Mouse (Mus musculus) erythroblast, embryonic 14.5 days (primary cell): ENCODE measurements around the gene Mtif3. TPM values are rescaled to one million over a fixed set of nuclear protein-coding genes. Genes with fewer than 3 reads are reported as not detected.

Experiments used
- H3K27me3 ChIP-seq: 2 replicates; pipeline ENCODE4 v1.6.1; 2012; ENCODE audit warnings: inconsistent platforms; ENCODE audit not compliant: control insufficient read depth
- H3K36me3 ChIP-seq: 2 replicates; pipeline ENCODE4 v1.6.1; 2012; ENCODE audit warnings: mild to moderate bottlenecking, inconsistent platforms; ENCODE audit not compliant: control insufficient read depth
- H3K4me1 ChIP-seq: 2 replicates; pipeline ENCODE4 v1.6.1; 2012; ENCODE audit warnings: inconsistent platforms; ENCODE audit not compliant: control insufficient read depth
- H3K4me3 ChIP-seq: replicated peaks from 2 replicates; pipeline ENCODE3; 2012; ENCODE audit warnings: moderate library complexity, mild to moderate bottlenecking, inconsistent platforms
- H3K9me3 ChIP-seq: 2 replicates; pipeline ENCODE4 v1.6.1; 2012; ENCODE audit warnings: low read length, inconsistent platforms, mixed read lengths; ENCODE audit not compliant: control insufficient read depth
- GATA1 ChIP-seq: IDR thresholded peaks from 2 replicates; pipeline ENCODE4 v1.6.1; 2012; ENCODE audit warnings: low read length, inconsistent platforms, mixed read lengths
- TAL1 ChIP-seq: IDR thresholded peaks from 3 replicates; pipeline ENCODE4 v1.6.1; 2012; ENCODE audit warnings: low read length, inconsistent platforms, mixed read lengths
- polyA plus RNA-seq: library from polyadenylated mRNA; stranded (reverse); fragments of >175 nt; gene quantifications from 2 replicates; pipeline ENCODE4 v1.2.3, GENCODE M21; 2012

Gene Mtif3
- polyA plus RNA-seq, 1 experiment, result 0.55 TPM

DNA sequence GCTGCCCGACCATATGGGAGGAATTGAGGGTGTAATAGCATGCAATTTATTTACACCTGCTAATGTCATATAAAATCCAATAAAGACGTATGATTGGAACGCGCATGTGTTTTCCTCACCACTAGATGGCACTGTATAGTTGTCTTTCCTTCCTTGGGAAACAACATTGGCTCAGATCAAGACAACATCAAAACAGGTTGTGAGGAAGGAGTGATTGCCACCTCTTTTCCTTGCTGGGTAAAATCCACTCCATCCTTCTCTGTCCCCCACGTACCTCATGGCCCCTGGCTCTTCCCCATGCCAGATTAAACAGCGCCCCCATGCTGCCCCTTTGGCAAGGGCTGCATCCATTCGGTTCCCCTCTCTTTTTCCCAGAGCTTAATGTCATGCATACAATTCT, 23.4 kb downstream of the Mtif3 start:
- H3K27me3 ChIP-seq, result no peaks in the 10 kb centered on the region
- TF ChIP-seq TAL1, result no peak
- TF ChIP-seq GATA1, result no peak

GRCm38 (mm10) chr5:146939109-146939796, 24.3 kb downstream of the Mtif3 start:
- H3K9me3 ChIP-seq, result peaks cover 10% of the 10 kb centered on the region
- no peak overlapping the region for H3K4me3 ChIP-seq
- TF ChIP-seq TAL1 (no peak), GATA1 (no peak)
- H3K36me3 ChIP-seq, result no peaks in the 10 kb centered on the region
- no peaks in the 10 kb centered on the region; the same call in 1 of the 2 replicates for H3K4me1 ChIP-seq
- H3K27me3 ChIP-seq, result no peaks in the 10 kb centered on the region

More for the DNA sequence above, 23.4 kb downstream of the Mtif3 start:
- Histone ChIP-seq H3K36me3 (no peaks in the 10 kb centered on the region), H3K4me3 (no peak overlapping the region), H3K4me1 (no peaks in the 10 kb centered on the region; the same call in 1 of the 2 replicates), H3K9me3 (peaks cover 14% of the 10 kb centered on the region)

- TF ChIP-seq TAL1 (no peak), GATA1 (no peak)
- peaks cover 8% of the 10 kb centered on the region for H3K9me3 ChIP-seq
- H3K4me3 ChIP-seq, result no peak overlapping the region
- no peaks in the 10 kb centered on the region for H3K27me3 ChIP-seq
- no peaks in the 10 kb centered on the region for H3K36me3 ChIP-seq
- no peaks in the 10 kb centered on the region; the same call in 1 of the 2 replicates for H3K4me1 ChIP-seq
Measured at GRCm38 (mm10) chr5:146937541-146938503, 25.8 kb downstream of the Mtif3 start.

GRCm38 (mm10) chr5:146933466-146933865, 30.1 kb downstream of the Mtif3 start:
- TF ChIP-seq GATA1 (no peak), TAL1 (no peak)
- no peaks in the 10 kb centered on the region for H3K36me3 ChIP-seq
- H3K4me1 ChIP-seq, result no peaks in the 10 kb centered on the region
- no peaks in the 10 kb centered on the region for H3K27me3 ChIP-seq
- H3K9me3 ChIP-seq, result peaks cover 3% of the 10 kb centered on the region; the same call in 1 of the 2 replicates
- no peak overlapping the region for H3K4me3 ChIP-seq

DNA sequence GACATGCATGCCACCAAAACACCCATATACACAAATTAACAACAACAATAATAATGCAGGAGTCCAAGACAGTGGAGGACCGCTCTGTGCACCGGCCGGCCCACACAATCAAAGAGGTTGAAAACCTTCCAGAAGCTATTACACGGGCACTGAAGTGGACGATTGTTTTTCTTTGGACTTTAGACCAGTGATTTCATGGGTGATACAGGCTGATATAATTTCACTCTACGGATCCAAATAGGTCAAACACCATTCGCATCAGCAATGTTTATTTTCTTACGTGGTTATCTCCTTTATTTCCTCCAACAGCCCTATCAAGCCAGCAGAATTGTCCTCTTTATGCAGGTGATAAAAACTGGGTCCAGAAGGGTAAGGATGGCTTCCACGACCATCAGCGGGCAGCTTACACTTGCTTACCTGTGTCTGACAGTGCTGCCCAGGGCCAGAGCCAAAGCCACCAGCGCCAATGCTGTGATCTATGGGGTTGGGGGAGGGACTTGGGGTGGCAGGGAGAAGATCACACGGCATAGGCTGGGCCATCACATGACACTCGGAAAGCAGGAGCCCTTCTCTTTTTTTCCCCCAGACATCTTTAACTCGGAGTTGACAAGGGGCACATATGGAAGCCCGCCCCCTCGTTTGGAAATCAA, 31.6 kb downstream of the Mtif3 start:
- Histone ChIP-seq H3K27me3 (no peaks in the 10 kb centered on the region), H3K36me3 (no peaks in the 10 kb centered on the region), H3K4me3 (no peak overlapping the region), H3K4me1 (no peaks in the 10 kb centered on the region), H3K9me3 (no peaks in the 10 kb centered on the region)
- TF ChIP-seq GATA1, result no peak
- TF ChIP-seq TAL1, result no peak

DNA sequence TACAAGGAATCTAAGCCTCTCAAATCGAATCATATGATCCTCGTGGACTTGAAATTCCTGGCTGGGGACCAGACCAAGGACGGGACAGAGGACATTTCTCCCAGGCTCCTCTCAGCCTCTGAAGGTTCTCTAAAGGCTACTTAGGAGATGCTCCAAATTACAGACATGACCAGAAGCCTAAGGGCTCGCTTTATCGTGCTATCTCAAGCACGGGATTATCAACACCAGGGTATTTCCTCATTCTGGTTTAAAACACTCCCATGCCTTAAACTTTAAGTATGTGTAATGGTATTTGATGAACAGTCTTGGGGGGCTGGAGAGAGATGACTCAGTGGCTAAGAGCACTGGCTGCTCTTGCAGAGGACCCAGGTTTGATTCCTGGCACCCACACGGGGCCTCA, 32.2 kb downstream of the Mtif3 start:
- Histone ChIP-seq H3K27me3 (no peaks in the 10 kb centered on the region), H3K4me1 (no peaks in the 10 kb centered on the region), H3K9me3 (no peaks in the 10 kb centered on the region), H3K36me3 (no peaks in the 10 kb centered on the region), H3K4me3 (no peak overlapping the region)
- TF ChIP-seq GATA1 (no peak), TAL1 (no peak)

- Histone ChIP-seq H3K27me3 (no peaks in the 10 kb centered on the region), H3K4me3 (no peak overlapping the region), H3K36me3 (no peaks in the 10 kb centered on the region), H3K9me3 (no peaks in the 10 kb centered on the region), H3K4me1 (no peaks in the 10 kb centered on the region)
- no peak for TF ChIP-seq GATA1
- no peak for TF ChIP-seq TAL1
Measured at GRCm38 (mm10) chr5:146926673-146927072, 36.9 kb downstream of the Mtif3 start.

DNA sequence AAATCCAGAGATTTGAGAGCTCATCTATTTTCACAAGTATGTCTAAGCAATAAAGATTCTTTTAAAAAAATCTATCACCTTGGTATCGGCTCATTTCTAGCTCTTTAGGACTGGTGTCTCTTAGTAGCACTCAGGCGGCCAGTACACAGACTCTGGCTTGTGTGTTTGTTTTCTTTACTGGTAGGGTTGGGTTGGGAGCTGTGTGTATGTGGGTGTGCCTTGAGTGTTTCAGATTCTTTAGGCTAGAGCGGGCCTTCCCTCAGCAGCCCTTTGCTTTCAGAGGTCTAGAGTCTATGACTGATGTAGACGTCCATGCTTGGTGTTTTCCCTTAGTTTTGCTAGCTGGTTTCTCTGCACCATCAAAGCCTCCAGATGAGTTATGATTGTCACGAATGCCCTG, 40.1 kb downstream of the Mtif3 start:
- Histone ChIP-seq H3K4me1 (no peaks in the 10 kb centered on the region), H3K4me3 (no peak overlapping the region), H3K9me3 (no peaks in the 10 kb centered on the region), H3K36me3 (no peaks in the 10 kb centered on the region), H3K27me3 (peaks cover 7% of the 10 kb centered on the region)
- no peak for TF ChIP-seq TAL1
- TF ChIP-seq GATA1, result no peak

GRCm38 (mm10) chr5:146921224-146921623, 42.4 kb downstream of the Mtif3 start:
- H3K9me3 ChIP-seq, result no peaks in the 10 kb centered on the region
- peaks cover 7% of the 10 kb centered on the region for H3K27me3 ChIP-seq
- no peaks in the 10 kb centered on the region for H3K36me3 ChIP-seq
- no peaks in the 10 kb centered on the region for H3K4me1 ChIP-seq
- TF ChIP-seq GATA1 (no peak), TAL1 (no peak)
- H3K4me3 ChIP-seq, result no peak overlapping the region
